Mouse (Mus musculus): ENCODE data around the gene H2al2a.
"Not testable (repeated sequence)": the region's sequence is repeated elsewhere in the genome, so short reads cannot be mapped to it uniquely, and the experiment has no call there.

The H2al2a gene

DNA sequence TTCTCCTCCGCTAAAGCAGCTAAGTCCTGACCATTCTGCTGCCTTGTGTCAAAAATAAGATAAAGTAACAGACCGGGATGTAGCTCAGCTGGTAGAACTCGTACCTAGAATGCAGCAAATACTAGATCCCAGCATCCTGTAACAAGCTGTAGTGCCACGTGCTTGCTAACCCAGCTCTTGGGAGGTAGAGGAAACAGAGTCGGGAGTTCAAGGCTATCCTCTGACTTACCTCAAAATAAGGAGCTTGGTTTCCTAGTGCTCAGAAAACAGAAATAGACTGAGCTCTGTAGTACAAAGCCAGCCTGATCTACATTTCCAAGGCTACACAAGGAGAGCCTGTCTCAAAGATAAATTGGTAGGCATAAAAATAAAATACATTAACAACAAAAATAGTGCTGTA lies 23.5 kb downstream of the H2al2a start:
- DNase-seq, result no peak

DNA sequence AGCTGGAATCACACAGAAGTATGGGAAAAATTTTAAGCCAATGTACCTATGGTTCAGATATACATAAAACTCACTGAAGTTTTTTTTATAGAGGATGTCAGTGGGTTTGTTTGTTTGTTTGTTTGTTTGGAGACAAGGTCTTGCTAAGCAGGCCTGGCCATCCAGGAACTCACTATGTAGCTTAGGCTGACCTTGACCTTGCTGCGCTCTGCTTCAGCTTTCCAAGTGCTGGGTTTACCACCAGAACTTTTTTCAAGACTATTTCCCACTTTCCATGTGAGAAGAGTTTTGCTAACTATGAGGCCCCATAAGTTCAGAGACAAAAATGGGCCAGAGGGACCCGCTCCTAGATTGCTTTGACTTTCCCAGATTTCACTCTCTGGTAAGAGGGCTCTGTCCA lies 23.9 kb downstream of the H2al2a start:
- no peak for DNase-seq

DNA sequence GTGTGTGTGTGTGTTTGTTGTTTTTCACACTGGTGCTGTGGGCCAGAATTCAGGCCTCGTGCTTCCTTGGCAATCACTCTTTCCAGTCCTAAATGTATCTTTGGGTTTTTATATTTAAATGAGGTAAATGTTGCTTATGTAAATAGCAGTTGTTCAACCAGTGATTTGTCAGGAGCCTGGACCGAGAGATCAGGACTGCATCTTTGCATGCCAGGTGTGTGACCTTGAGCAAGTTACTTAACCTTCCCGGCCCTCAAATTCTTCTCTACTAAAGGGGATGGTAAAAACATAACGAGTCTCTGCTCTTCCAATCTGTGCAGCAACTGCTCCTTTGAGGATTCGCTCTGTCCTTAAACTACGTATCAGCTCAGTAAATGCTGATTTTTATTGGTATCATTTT lies 25.4 kb downstream of the H2al2a start:
- DNase-seq, result no peak

DNA sequence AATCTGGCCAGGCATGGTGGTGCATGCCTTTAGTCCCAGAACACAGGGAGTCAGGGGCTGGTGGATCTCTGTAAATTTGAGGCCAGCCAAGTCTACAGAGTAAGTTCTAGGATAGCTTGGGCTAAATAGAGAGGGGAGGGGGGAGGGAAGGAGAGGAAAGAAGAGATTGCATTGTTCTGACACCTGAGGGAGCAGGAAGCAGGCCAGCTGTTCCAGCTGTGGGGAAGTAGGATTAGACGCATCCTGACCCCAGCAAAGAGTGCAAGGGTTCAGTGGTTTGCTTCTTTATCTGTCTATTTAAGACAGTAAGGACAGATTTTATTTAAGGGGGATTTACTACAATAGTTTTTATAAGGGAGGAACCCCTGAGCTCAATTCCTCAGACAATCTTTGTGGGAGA lies 26.1 kb downstream of the H2al2a start:
- DNase-seq, result no peak

GRCm38 (mm10) chr2:17970187-17970586 lies 26.6 kb downstream of the H2al2a start:
- no peak for DNase-seq

- no peak for DNase-seq
Observed at GRCm38 (mm10) chr2:17968571-17968970, 28.2 kb downstream of the H2al2a start.

DNA sequence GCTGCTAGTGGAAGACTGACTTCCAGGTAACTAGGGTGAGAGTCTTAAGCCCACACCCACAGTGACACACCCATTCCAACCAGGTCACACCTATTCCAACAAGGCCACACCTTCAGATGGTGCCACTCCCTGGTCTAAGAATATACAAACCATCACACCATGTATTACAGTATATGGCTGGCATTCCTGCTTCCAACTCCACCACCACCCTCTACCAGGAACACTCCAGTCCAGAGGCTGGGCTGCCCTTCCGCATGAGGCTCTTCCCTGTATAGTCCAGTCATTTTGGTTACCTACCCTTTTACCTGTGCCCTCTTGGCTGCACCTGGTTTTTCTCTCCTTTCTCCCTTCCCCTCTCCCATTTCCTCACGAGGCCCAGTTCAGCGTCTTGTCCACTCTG lies 28.7 kb downstream of the H2al2a start:
- not testable (repeated sequence) for DNase-seq

GRCm38 (mm10) chr2:17959501-17959900 lies 37.3 kb downstream of the H2al2a start:
- no peak for DNase-seq

GRCm38 (mm10) chr2:17946875-17947274 lies 49.9 kb downstream of the H2al2a start:
- DNase-seq, result no peak

Data from lung, postnatal 4 days (tissue).